Mouse (Mus musculus): ENCODE data around the gene Galnt10.

GRCm38 (mm10) chr11:57835931-57836330 lies 190.7 kb downstream of the Galnt10 start:
- TF ChIP-seq EP300 (IDR thresholded peaks at IDR 0.05): no peak
- TF ChIP-seq CTCF (IDR thresholded peaks at IDR 0.05): no peak

Data from lung, postnatal 0 days (tissue).